Mouse (Mus musculus): ENCODE data around the gene Ap1m2.
"Not testable (repeated sequence)": the region's sequence is repeated elsewhere in the genome, so short reads cannot be mapped to it uniquely, and the experiment has no call there.

Gene Ap1m2

DNA sequence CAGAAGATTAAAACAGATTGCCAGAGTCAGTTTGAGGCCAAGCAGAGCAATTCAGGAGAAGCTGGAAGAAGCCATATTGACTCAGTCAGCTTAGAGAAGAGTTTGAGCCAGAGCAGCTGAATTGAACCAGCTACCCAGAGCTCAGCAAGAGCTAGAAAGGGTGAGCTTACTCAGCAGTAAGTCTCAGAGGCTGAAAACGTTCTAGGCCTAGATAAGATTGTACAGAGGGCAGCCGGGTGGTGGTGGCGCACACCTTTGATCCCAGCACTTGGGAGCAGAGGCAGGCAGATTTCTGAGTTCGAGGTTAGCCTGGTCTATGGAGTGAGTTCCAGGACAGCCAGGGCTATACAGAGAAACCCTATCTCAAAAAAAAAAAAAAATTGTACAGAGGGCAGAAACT, 55.8 kb downstream of the Ap1m2 start:
- DNase-seq, result not testable (repeated sequence)

DNA sequence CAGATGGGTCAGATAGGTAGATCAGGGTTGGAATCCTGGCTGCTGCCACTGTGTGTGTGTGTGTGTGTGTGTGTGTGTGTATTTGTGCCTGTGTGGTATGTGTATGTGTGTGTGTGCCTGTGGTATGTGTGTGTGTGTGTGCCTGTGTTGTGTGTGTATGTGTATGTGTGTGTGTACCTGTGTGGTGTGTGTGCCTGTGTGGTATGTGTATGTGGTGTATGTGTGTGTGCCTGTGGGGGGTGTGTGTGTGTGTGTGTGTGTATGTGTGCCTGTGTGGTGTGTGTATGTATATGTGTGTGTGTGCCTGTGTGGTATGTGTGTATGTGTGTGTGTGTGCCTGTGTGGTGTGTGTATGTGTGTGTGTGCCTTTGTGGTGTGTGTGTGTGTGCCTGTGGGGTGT, 57.4 kb downstream of the Ap1m2 start:
- no peak for DNase-seq

DNA sequence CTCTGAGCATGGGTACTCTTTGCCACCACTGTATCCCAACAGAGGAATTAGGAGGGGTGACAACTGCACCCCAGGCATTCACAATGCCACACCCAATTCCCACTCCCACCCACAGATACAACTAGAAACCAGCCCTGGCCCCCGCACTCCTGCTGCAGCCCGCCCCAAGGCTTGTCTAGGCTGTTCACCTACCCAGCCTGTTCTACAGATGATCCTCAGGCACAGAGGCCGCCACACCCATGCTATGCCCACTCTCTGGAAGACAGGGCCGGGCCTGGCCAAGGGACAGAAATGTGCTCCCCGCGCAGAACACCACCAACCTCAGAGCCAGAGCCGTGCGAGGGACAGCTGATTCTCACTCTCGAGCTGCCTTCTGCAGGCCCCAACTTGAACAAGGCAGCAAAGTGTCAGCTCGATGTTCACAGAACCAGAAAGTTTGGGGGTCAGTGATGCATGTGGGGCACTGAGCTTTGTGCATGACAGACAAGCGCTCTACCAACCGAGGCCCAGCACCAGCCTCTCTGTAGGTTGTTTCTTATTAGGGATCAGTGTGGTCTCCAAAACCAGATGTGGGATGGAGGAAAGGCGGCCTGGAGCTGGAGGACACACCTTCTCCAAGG, 60.9 kb downstream of the Ap1m2 start:
- no peak for DNase-seq

DNA sequence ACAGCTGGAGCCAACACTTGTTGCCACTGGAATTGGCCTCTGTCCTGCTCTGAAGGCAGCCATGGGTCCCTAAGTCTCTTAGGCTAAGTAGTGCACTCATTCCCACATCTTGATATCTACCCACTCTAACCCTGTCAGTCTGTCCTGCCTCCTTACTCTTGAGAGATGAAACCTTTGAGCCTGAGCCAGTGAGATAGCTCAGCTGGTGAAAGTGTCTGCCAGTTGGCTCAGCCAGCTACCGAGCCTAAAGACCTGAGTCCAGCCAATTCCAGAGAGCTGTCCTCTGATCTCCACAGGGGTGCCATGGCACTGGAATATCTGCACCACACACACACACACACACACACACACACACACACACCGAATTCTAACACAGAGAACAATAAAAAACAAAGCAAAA, 61.6 kb downstream of the Ap1m2 start:
- no peak for DNase-seq

DNA sequence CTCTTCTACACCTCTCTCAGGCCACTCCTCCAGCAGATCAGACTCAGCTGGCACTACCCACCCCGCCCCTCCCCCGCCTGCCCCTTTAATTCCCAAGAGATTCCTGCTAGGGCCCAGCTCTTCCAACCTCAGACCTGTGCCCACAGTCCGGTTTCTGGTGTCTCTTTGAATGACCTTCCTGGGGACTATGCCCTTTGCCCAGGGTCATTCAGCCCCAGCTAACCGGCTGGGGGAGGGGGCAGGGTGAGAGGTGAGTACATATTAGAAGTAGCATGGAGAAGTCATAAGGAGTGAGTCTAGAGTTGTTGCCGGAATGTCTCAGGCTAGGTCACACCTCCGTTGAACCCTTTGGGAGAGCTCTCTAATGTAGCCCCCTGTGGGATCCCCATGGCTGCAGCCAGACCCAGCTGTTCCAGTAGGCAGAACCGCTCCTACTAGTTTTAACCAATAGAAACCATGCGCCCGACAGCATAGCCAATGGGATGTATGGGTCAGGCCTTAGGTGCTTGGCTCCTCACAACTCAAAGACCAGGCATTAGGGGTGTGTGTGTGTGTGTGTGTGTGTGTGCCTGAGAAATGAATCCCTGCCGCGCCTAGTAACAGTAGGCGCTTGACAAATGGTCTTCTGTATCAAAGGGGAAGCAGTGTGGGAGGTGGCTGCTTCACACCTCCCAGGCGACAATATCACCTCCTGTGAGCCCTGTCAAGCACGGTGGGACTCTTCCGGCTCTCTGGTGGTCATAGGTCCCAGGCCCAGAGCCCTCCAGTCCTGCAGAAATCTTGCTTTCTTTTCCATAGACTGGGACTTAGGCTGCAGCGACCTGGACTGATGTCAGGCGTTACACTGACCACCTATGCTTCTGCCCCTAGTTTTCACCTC, 62.3 kb downstream of the Ap1m2 start:
- no peak for DNase-seq

DNA sequence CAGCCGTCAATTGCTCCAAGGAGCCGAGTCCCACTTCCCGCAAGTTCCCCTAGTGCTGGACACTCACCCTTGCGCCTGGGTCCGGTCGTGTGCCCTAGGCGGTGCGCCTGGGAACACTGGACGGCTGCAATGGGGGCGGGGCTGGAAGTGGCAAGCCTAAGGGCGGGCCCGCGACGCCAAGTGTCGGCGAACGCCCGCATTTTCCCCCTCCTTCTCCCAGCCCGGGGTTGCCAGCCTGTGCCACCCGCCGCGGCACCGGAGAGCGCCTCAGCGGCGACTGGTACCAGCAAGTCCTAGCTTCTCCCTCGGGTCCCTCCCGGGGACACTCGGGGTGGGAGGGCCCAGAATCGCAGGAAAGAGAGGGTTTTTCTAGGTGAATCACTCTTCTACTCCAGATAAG, 63.8 kb downstream of the Ap1m2 start, which contains the start of gene S1pr5:
TSS of gene S1pr5 (minus strand) at position 118 of the 400 bp plus-strand sequence.
- no peak for DNase-seq

DNA sequence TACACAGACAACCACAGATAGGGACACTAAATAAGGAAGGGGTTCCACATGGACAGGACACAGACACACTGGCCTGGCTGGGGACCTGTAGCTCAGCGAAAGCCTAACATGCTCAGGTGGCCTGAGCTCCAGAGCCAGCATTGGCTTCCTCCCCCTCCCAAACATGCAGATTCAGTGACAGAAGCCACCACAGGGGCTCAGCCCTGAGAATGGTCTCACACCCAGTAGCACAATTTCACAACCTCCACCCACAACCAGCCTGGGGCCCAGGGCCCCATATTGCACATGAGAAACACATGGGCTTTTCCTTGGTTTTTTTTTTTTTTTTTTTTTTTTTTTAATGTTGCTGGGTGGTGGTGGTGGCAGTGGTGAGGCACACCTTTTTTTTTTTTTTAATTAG, 65.8 kb downstream of the Ap1m2 start:
- DNase-seq, result no peak

DNA sequence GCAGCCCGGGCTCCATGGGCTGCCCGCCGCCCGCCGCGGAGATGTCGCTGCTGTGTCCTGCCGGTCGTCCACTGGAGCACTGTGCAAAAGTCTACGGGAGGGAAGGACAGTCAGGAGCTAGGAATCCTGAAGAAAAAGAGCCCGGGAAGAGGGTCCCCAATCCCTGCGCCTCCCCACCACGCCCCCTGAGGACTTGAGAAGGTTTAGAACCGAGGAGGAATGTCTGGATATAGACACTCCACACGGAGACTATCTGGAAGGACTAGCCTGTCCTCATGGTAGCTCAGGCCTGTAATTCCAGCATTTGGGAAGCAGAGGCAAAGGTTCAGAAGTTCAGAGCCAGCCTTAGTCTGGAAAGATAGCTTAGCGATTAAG, 67.0 kb downstream of the Ap1m2 start:
- no peak for DNase-seq

DNA sequence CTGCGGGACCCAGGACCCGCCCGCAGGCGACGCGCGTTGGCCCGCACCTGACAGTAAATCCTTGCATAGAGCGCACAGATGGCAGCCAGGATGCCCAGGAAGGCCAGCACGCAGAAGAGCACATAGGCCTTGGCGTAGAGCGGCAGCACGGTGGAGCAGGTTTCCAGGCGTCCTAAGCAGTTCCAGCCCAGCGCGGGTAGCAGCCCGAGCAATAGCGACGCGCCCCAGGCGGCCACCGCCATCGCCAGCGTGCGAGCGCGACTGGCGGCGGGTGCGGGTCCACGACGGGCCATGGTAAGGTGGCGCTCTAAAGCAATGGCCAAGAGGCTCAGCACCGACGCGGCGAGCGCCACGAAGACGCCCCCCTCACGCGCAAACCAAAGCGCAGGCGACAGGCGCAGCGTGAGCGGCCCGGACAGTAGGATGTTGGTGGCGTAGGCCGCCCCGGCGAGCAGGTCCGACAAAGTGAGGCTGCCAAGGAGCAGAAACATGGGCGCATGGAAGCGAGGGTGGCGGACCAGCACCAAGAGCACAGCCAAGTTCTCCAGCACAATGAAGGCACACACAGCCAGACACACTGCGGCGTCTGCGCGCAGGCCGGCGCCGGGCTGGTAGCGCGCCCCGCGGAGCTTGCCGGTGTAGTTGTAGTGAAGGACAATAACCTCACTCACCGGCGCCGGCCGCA, 67.6 kb downstream of the Ap1m2 start:
- no peak for DNase-seq
